Mouse (Mus musculus) ovary, postnatal 14 days (tissue): ENCODE measurements around the gene Micu2.

ENCODE experiments used
- DNase-seq: peaks from one replicate; pipeline ENCODE4 v3.0.0; 2022; ENCODE audit warnings: low spot score

Gene Micu2

DNA sequence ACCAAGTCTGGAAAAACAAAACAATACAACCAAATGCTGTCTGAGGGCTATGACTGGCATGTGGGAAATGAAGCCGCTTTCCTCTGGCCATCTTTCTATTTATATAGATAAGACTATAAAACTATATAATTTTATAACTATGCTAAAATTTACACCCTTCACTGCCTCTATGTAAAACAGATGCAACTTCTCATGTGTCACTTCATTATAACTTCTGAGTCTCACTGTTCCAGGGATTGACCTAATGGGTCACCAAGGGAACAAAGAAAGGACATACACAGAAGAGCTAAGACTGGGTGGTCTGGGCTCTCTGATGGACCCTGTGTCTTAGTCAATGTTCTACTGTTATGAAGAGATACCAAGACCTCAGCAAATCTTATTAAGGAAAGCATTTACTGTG is 106.1 kb downstream of the Micu2 start:
- no peak for DNase-seq

DNA sequence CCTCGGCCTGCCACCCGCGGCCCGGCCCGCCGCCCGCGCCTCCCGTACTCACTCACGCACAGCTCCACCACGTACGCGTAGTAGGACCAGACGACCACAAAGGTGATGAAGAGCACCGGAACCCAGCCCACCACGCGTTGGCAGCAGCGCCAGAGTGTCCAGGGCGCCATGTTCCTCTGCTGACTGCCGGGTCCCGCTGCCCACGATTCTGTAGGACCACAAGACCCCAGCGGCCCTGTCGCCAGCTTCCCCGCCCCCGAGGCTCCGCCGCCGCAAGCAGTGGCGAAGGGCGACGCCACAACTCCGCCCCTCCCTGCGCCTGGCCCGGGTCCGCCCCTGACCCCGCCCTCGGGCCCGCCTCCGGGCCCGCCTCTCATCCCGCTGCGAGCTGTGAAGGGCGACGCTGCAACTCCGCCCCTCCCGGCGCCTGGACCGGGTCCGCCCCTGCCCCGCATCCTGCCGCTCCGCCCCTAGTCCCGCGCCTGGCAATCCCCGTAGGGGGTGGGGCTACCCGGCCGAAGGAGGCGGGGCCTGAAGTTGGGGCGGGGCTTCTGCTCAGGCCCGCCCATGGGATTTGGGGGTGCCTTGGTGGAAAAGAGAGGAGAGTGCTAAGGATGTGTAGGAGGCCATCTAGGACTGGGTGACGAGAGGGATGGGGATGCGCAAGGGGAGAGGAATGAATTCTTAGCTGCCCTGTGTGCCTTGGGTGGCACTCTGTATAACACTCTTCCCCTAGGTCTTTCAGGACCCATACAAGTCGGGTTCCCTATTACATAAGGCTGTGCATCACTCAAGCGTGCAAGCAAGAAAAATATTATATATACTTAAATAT is 108.8 kb downstream of the Micu2 start, which contains the start of gene Zdhhc20:
Gene Zdhhc20 (minus strand): TSS at position 266 of the 832 bp plus-strand sequence.
- peak; percentile 94 for DNase-seq

DNA sequence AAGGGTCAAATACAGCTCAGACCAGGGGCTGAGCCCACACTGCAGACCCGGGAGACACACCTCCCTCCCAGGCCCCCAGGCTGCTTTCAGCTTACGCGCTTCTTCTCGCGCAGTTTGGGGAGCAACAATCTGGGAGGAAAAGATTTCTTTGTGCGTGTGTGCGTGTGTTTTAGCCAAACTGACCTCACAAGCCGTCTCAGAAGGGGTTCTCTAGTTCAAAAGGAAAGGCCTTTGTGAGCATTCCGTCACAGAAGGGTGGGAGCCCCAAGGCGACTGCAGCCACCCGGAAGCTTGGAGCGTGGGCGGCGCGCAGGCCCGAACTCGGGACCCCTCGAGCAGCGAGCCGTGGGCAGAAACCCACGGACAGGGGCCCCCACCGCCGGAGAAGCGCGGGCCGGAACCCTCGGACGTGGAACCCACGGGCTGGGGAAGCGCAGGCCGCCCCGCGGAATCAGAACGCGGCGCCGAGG is 109.5 kb downstream of the Micu2 start:
- DNase-seq = peak; percentile 15

DNA sequence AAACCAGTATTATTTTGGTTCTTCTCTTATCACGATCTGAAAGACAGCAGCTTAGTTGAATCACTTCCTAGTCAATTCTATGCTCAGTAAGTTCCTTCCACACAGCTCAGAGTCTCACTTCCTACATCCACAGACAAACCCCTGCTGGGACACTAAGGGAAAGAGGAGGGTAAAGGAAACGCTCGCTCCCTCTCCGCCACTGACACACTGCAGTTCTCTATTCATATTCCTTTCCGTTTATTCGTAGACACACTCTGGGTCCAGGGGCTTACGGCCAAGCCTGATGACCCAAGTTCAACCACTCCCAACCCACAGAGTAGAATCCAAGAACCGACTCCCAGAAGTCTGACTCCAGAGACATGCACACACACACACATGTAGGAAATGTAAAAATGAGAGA is 111.9 kb downstream of the Micu2 start:
- no peak for DNase-seq

DNA sequence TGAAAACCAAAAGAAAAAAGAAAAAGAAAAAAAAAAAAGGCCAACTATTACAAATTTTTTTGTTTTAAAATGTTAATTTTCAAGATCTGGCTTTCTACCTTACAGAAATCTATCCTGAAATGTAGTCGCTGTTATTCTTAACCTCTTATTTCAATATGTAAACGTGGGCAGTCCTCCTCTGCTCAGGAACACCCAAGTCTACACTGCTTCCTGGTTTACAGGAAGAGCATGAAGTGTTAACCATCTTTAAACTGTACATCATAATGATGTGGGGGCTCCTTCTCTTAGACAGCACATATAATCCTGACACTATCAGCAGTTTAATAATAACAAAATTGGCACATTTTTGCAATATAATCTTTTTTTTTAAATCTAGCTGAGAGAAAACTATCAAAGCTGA is 113.0 kb downstream of the Micu2 start:
- DNase-seq = no peak

GRCm38 (mm10) chr14:57883341-57883740 is 115.7 kb downstream of the Micu2 start:
- DNase-seq = no peak

GRCm38 (mm10) chr14:57882720-57883119 is 116.3 kb downstream of the Micu2 start:
- DNase-seq = no peak

DNA sequence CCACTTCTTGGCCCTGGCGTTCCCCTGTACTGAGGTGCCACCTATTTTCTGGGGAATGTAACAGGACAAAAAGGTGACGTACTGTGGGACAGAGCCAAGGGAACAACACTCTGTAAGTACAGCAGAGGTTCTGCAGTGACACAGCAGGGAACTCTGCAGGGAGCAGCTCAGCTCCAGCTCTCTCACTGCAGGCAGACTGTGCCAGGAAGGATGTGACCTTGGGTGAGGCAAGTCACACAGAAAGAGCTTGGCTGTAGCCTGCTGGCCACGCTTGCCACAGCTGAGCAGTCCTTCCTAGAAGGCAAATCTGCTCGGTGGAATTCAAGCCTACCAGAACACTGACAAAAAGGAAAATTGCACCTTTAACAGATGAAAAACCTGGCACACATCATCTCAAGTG is 117.3 kb downstream of the Micu2 start:
- DNase-seq = peak; percentile 28

DNA sequence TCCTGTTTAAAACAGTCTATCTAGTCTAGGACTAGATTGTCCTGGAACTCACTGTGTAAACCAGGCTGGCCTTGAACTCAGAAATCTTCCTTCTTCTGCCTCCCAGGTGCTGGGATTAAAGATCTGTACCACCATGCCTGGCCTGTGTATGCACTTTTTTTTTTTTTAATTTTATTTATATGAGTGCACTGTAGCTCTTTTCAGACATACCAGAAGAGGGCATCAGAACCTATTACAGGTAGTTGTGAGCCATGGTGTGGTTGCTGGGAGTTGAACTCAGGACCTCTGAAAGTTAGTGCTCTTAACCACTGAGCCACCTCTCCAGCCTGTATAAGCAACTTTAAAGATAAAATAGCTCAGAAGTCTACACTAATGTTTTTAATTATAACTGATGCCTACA is 118.0 kb downstream of the Micu2 start:
- DNase-seq = no peak

DNA sequence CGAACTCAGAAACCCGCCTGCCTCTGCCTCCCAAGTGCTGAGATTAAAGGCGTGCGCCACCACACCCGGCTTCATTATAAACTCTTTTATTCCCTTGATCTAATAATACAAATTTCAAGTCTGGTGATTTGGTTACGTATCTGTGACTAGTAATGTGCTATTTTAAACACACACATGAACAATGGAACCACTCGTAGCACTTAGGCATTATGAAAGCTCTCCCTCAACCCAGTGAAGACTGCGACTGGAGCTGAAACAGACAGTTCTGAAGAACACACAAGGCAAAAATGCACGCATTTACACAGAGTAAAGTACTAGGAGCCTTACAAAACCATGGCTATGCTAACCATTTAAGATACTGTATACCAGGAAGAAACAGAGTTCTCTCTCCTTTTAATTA is 121.1 kb downstream of the Micu2 start:
- no peak for DNase-seq

- no peak for DNase-seq
Observed at GRCm38 (mm10) chr14:57866676-57867276, 132.3 kb downstream of the Micu2 start.
